Mouse (Mus musculus) thymus, adult 2 months (tissue): Measurements from ENCODE around the gene Zfp455. TPM values are rescaled to one million over a fixed set of nuclear protein-coding genes. Genes with fewer than 3 reads are reported as not detected.
"Not testable (repeated sequence)": the region's sequence is repeated elsewhere in the genome, so short reads cannot be mapped to it uniquely, and the experiment has no call there.

Source experiments
- DNase-seq: peaks from one replicate; pipeline ENCODE4 v3.0.0; 2021
- H3K27ac ChIP-seq: fragments of 200-500 bp; 2 replicates; pipeline ENCODE4 v1.5.1; 2012; ENCODE audit warnings: low read length, control low read depth; ENCODE audit not compliant: control insufficient read depth, insufficient read depth
- H3K27me3 ChIP-seq: fragments of 200-500 bp; 2 replicates; pipeline ENCODE4 v1.6.1; 2012; ENCODE audit warnings: mild to moderate bottlenecking, low read length, moderate library complexity, mixed read lengths; ENCODE audit not compliant: control insufficient read depth, insufficient read depth
- H3K36me3 ChIP-seq: fragments of 200-500 bp; 2 replicates; pipeline ENCODE4 v1.6.1; 2012; ENCODE audit warnings: mild to moderate bottlenecking, low read length, moderate library complexity; ENCODE audit not compliant: control insufficient read depth, insufficient read depth
- H3K4me1 ChIP-seq: fragments of 200-500 bp; replicated peaks from 2 replicates; pipeline ENCODE4 v1.6.1; 2012; ENCODE audit warnings: low read length; ENCODE audit not compliant: control insufficient read depth, insufficient read depth
- H3K4me3 ChIP-seq: fragments of 200-500 bp; 2 replicates; pipeline ENCODE4 v1.5.1; 2012; ENCODE audit warnings: mild to moderate bottlenecking, low read length, control low read depth, moderate library complexity; ENCODE audit not compliant: control insufficient read depth, insufficient read depth
- CTCF ChIP-seq: fragments of 200-500 bp; IDR thresholded peaks from 2 replicates; pipeline ENCODE4 v1.5.1; 2012; ENCODE audit warnings: mild to moderate bottlenecking, control low read depth, low read length, moderate library complexity, borderline replicate concordance; ENCODE audit not compliant: control insufficient read depth, poor library complexity, insufficient read depth; ENCODE audit errors: extremely low read depth
- POLR2A ChIP-seq: fragments of 200-500 bp; IDR thresholded peaks from 2 replicates; pipeline ENCODE4 v1.6.1; 2012; ENCODE audit warnings: mild to moderate bottlenecking, low read length, control low read depth, moderate library complexity; ENCODE audit not compliant: control insufficient read depth, poor library complexity, insufficient read depth; ENCODE audit errors: extremely low read depth
- WGBS: fragments of 180-500 bp; shearing (Covaris S2); methylation state at CpG from one replicate; pipeline ENCODE4 v1.1.7; 2018; 5-methylcytosine and 5-hydroxymethylcytosine counted together
- polyA plus RNA-seq: library from polyadenylated mRNA; depleted of rRNA; stranded (reverse); fragments of >200 nt; gene quantifications from 2 replicates; pipeline ENCODE4 v1.2.3, GENCODE M21; 2012; rRNA removed

The Zfp455 gene
- 0.24 and 0.30 TPM in 2 replicates for polyA plus RNA-seq

GRCm38 (mm10) chr13:67194340-67194894, at the start of gene Zfp455:
TSS of gene Zfp455 (plus strand) at chr13:67194506.
- TF ChIP-seq POLR2A (no peak), CTCF (no peak)
- WGBS: 1% methylated on average over 13 of the region's 13 CpGs
- peaks cover 4% of the 10 kb centered on the region; the same call in 1 of the 2 replicates for H3K4me1 ChIP-seq
- H3K36me3 ChIP-seq: no peaks in the 10 kb centered on the region
- peak; percentile 47 for DNase-seq
- H3K27ac ChIP-seq: no peak within 1 kb of the TSS; the same call in 1 of the 2 replicates
- no peaks in the 10 kb centered on the region for H3K27me3 ChIP-seq
- peak within 1 kb of the TSS; percentile 94 for H3K4me3 ChIP-seq

- H3K36me3 ChIP-seq, H3K4me1 ChIP-seq, H3K27me3 ChIP-seq, H3K4me3 ChIP-seq, DNase-seq, H3K27ac ChIP-seq: not testable (repeated sequence)
- WGBS: 56% methylated on average over 4 of the region's 4 CpGs
Observed at GRCm38 (mm10) chr13:67166122-67166521, 28.2 kb upstream of the Zfp455 start.

GRCm38 (mm10) chr13:67172991-67173722, 21.1 kb upstream of the Zfp455 start, which contains the start of gene Rsl1:
TSS of gene Rsl1 (plus strand) at chr13:67173182.
- peak; percentile 28; the same call in 1 of the 2 replicates for TF ChIP-seq POLR2A
- H3K4me3 ChIP-seq: peak within 1 kb of the TSS; percentile 100
- not testable (repeated sequence) for H3K4me1 ChIP-seq, H3K27me3 ChIP-seq, H3K36me3 ChIP-seq
- peak within 1 kb of the TSS; percentile 93 for H3K27ac ChIP-seq
- DNase-seq: peak; percentile 77
- WGBS: under 1% methylated on average over 17 of the region's 17 CpGs

- Histone ChIP-seq H3K4me3 (peak overlapping the region; percentile 100), H3K27me3 (no peaks in the 10 kb centered on the region), H3K27ac (no peak overlapping the region), H3K36me3 (no peaks in the 10 kb centered on the region), H3K4me1 (peaks cover 8% of the 10 kb centered on the region)
- TF ChIP-seq POLR2A (no peak), CTCF (no peak)
- WGBS: 32% methylated on average over 5 of the region's 5 CpGs
- no peak for DNase-seq
Observed at GRCm38 (mm10) chr13:67173723-67174055, 20.6 kb upstream of the Zfp455 start.

GRCm38 (mm10) chr13:67201656-67202055, 7.3 kb downstream of the Zfp455 start:
- H3K27me3 ChIP-seq: no peaks in the 10 kb centered on the region
- TF ChIP-seq CTCF (no peak), POLR2A (no peak)
- H3K27ac ChIP-seq: no peak overlapping the region
- DNase-seq: no peak
- H3K4me3 ChIP-seq: no peak overlapping the region
- 89% methylated on average over 3 of the region's 3 CpGs for WGBS
- H3K36me3 ChIP-seq: no peaks in the 10 kb centered on the region
- no peaks in the 10 kb centered on the region for H3K4me1 ChIP-seq

GRCm38 (mm10) chr13:67214015-67214607, 19.8 kb downstream of the Zfp455 start:
- H3K27me3 ChIP-seq: no peaks in the 10 kb centered on the region
- no peaks in the 10 kb centered on the region for H3K4me1 ChIP-seq
- H3K4me3 ChIP-seq: no peak overlapping the region
- TF ChIP-seq CTCF: no peak
- no peak for TF ChIP-seq POLR2A
- 67% methylated on average over 4 of the region's 4 CpGs for WGBS
- H3K36me3 ChIP-seq: no peaks in the 10 kb centered on the region
- peak; percentile 10 for DNase-seq
- H3K27ac ChIP-seq: no peak overlapping the region

Other genes with a start within 250 kb of the Zfp455 start
- gene Zfp712, start 133.3 kb upstream of the Zfp455 start, polyA plus RNA-seq: 0.65 and 0.73 TPM in 2 replicates
- 0.24 and 0.42 TPM in 2 replicates for gene Zfp708, start 96.5 kb upstream of the Zfp455 start, polyA plus RNA-seq
- 1.5 TPM in 2 replicates for gene Gm28557, start 85.9 kb upstream of the Zfp455 start, polyA plus RNA-seq
- gene Rslcan18, start 78.2 kb upstream of the Zfp455 start, polyA plus RNA-seq: 0.05 and 0.17 TPM in 2 replicates
- 0.18 and 0.23 TPM in 2 replicates for gene Zfp759, start 72.8 kb upstream of the Zfp455 start, polyA plus RNA-seq
- gene Rsl1, start 21.3 kb upstream of the Zfp455 start, polyA plus RNA-seq: 2.8 and 4.5 TPM in 2 replicates
- gene Zfp458, start 84.0 kb downstream of the Zfp455 start, polyA plus RNA-seq: 0.97 and 1.1 TPM in 2 replicates
- gene Zfp457, start 112.0 kb downstream of the Zfp455 start, polyA plus RNA-seq: 1.4 and 2.4 TPM in 2 replicates
- 1.5 and 2.0 TPM in 2 replicates for gene Zfp595, start 138.1 kb downstream of the Zfp455 start, polyA plus RNA-seq
- not detected in 2 replicates for gene Gm28044, start 166.0 kb downstream of the Zfp455 start, polyA plus RNA-seq
- 0.82 TPM in 2 replicates for gene Zfp953, start 166.1 kb downstream of the Zfp455 start, polyA plus RNA-seq
- gene Gm28041, start 181.2 kb downstream of the Zfp455 start, polyA plus RNA-seq: 0.23 TPM in 1 of 2 replicates, not detected in the other
- 0.37 and 0.65 TPM in 2 replicates for gene Zfp456, start 181.3 kb downstream of the Zfp455 start, polyA plus RNA-seq
- 1.6 and 5.0 TPM in 2 replicates for gene Zfp429, start 205.3 kb downstream of the Zfp455 start, polyA plus RNA-seq
- gene Zfp459, start 226.9 kb downstream of the Zfp455 start, polyA plus RNA-seq: 0.41 and 0.61 TPM in 2 replicates